Mouse (Mus musculus) ES-E14 (cell line): ENCODE measurements at regions not wholly inside any gene's neighbourhood (a gene's known extent, or its start where the extent isn't known, plus 50 kb on each side); places are given as distances from the start of the nearest gene placed in this dataset.

Experiments used
- ZC3H11A ChIP-seq: IDR thresholded peaks from 2 replicates; pipeline ENCODE4 v1.6.1; 2012; ENCODE audit warnings: low read depth, mild to moderate bottlenecking, inconsistent platforms, low read length, borderline replicate concordance
- ZNF384 ChIP-seq: IDR thresholded peaks from 2 replicates; pipeline ENCODE4 v1.6.1; 2012; ENCODE audit warnings: low read depth, low read length, inconsistent platforms

DNA sequence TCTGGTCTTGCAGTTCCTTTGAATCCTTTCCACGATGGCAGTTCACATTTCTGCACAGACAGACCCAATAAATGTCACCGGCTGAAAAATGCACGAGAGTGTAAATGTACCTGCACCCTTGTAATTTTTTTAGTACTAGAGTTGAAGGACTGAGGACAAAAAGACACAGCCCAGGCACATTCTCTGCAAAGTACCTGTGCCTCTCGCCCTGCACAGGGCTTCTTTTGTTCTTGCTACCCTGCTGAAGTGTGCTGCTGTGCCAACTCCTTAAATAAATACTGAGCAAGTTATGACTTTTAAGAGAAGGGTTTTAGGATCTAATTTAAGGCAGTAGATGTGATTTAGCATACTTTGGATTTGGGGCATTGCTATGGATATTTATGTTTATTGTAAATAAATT, 118.5 kb upstream of the Mast4 start:
- TF ChIP-seq ZC3H11A, result no peak
- no peak for TF ChIP-seq ZNF384
